Mouse (Mus musculus) ES-Bruce4 (cell line): ENCODE data around the gene Pear1.

ENCODE experiments used
- CTCF ChIP-seq: IDR thresholded peaks from one replicate; pipeline ENCODE4 v1.8.1; 2011; ENCODE audit warnings: low read depth, low read length
- EP300 ChIP-seq: IDR thresholded peaks from 2 replicates; pipeline ENCODE4 v1.6.1; 2011; ENCODE audit warnings: low read depth, low read length; ENCODE audit not compliant: insufficient read depth

GRCm38 (mm10) chr3:87855936-87856335 is 31.8 kb upstream of the Pear1 start:
- TF ChIP-seq CTCF (no peak), EP300 (no peak)
